Mouse (Mus musculus): ENCODE data around the gene Nip7.
A peak's percentile ranks its signal among the peaks of the same experiment; 100 is the strongest.
"Not testable (repeated sequence)": the region's sequence is repeated elsewhere in the genome, so short reads cannot be mapped to it uniquely, and the experiment has no call there.

The Nip7 gene

GRCm38 (mm10) chr8:107056076-107056972, at the start of gene Nip7, which contains the start of gene Cog8:
Nip7 (plus strand) TSS chr8:107056877.
Cog8 (minus strand) TSS chr8:107056689.
- DNase-seq (ENCODE audit: low spot score), result peak; percentile 90

- no peak for DNase-seq (ENCODE audit: low spot score)
These were observed 48.9 kb upstream of the Nip7 start for GRCm38 (mm10) chr8:107007795-107008194.

- DNase-seq (ENCODE audit: low spot score), result no peak
These were observed 44.0 kb upstream of the Nip7 start for GRCm38 (mm10) chr8:107012666-107013065.

- no peak for DNase-seq (ENCODE audit: low spot score)
These were observed 41.8 kb upstream of the Nip7 start for GRCm38 (mm10) chr8:107014915-107015314.

GRCm38 (mm10) chr8:107023479-107023878, 33.2 kb upstream of the Nip7 start:
- DNase-seq (ENCODE audit: low spot score), result no peak

- no peak for DNase-seq (ENCODE audit: low spot score)
These were observed 27.4 kb upstream of the Nip7 start for GRCm38 (mm10) chr8:107029310-107029709.

- DNase-seq (ENCODE audit: low spot score), result no peak
These were observed 26.6 kb upstream of the Nip7 start for GRCm38 (mm10) chr8:107030058-107030457.

GRCm38 (mm10) chr8:107030650-107031576, 25.8 kb upstream of the Nip7 start, which contains the start of gene Vps4a:
Vps4a (plus strand) TSS chr8:107031222.
- peak; percentile 98 for DNase-seq (ENCODE audit: low spot score)

- peak; percentile 14 for DNase-seq (ENCODE audit: low spot score)
These were observed 25.0 kb upstream of the Nip7 start for GRCm38 (mm10) chr8:107031577-107032090.

GRCm38 (mm10) chr8:107033609-107034008, 23.1 kb upstream of the Nip7 start:
- not testable (repeated sequence) for DNase-seq (ENCODE audit: low spot score)

GRCm38 (mm10) chr8:107035641-107036040, 21.0 kb upstream of the Nip7 start:
- DNase-seq (ENCODE audit: low spot score), result no peak

GRCm38 (mm10) chr8:107036626-107037025, 20.1 kb upstream of the Nip7 start:
- DNase-seq (ENCODE audit: low spot score), result no peak

- no peak for DNase-seq (ENCODE audit: low spot score)
These were observed 16.0 kb upstream of the Nip7 start for GRCm38 (mm10) chr8:107040632-107041031.

- DNase-seq (ENCODE audit: low spot score), result no peak
These were observed 11.2 kb upstream of the Nip7 start for GRCm38 (mm10) chr8:107045478-107045877.

GRCm38 (mm10) chr8:107046976-107047375, 9.7 kb upstream of the Nip7 start:
- no peak for DNase-seq (ENCODE audit: low spot score)

- peak; percentile 75 for DNase-seq (ENCODE audit: low spot score)
These were observed 8.4 kb upstream of the Nip7 start, which contains the start of gene Pdf for GRCm38 (mm10) chr8:107048061-107048941. Pdf (minus strand) TSS chr8:107048614.

GRCm38 (mm10) chr8:107049480-107049879, 7.2 kb upstream of the Nip7 start:
- DNase-seq (ENCODE audit: low spot score), result no peak

- no peak for DNase-seq (ENCODE audit: low spot score)
These were observed 4.6 kb upstream of the Nip7 start for GRCm38 (mm10) chr8:107052046-107052445.

GRCm38 (mm10) chr8:107056973-107057369, 294 bp downstream of the Nip7 start:
- DNase-seq (ENCODE audit: low spot score), result no peak

GRCm38 (mm10) chr8:107062613-107063012, 5.9 kb downstream of the Nip7 start:
- DNase-seq (ENCODE audit: low spot score), result no peak

All from urinary bladder, postnatal 25 days (tissue).